Mouse (Mus musculus) hindbrain, postnatal 0 days (tissue): ENCODE results near the gene Olfr164. TPM values are rescaled to one million over a fixed set of nuclear protein-coding genes. Genes with fewer than 3 reads are reported as not detected.

ENCODE experiments used
- ATAC-seq: fragments of 200-750 bp; cut with Nextera tagmentation; 2 replicates; pipeline ENCODE4 v1.8.0; 2017; ENCODE audit warnings: mild to moderate bottlenecking, moderate TSS enrichment, moderate library complexity
- DNase-seq: peaks from one replicate; pipeline ENCODE4 v3.0.0-alpha.2; 2015; ENCODE audit warnings: low spot score
- H3K27ac ChIP-seq: fragments of 300-500 bp; sonication (generic); 2 replicates; pipeline ENCODE4 v1.5.1; 2014; ENCODE audit warnings: mild to moderate bottlenecking
- H3K27me3 ChIP-seq: fragments of 300-500 bp; sonication (generic); 2 replicates; pipeline ENCODE4 v1.6.1; 2014; ENCODE audit warnings: low read length, mixed read lengths; ENCODE audit not compliant: insufficient read depth
- H3K36me3 ChIP-seq: fragments of 300-500 bp; sonication (generic); 2 replicates; pipeline ENCODE4 v1.6.1; 2014; ENCODE audit warnings: low read length, mixed read lengths; ENCODE audit not compliant: insufficient read depth
- H3K4me1 ChIP-seq: fragments of 300-500 bp; sonication (generic); 2 replicates; pipeline ENCODE4 v1.6.1; 2014; ENCODE audit warnings: antibody characterized with exemption, low read length, mixed read lengths; ENCODE audit not compliant: insufficient read depth
- H3K4me2 ChIP-seq: fragments of 300-500 bp; sonication (generic); 2 replicates; pipeline ENCODE4 v1.6.1; 2014; ENCODE audit warnings: low read depth, mild to moderate bottlenecking, low read length, moderate library complexity, mixed read lengths
- H3K4me3 ChIP-seq: fragments of 300-500 bp; sonication (generic); 2 replicates; pipeline ENCODE4 v1.5.1; 2014; ENCODE audit warnings: low read length
- H3K9ac ChIP-seq: fragments of 300-500 bp; sonication (generic); replicated peaks from 2 replicates; pipeline ENCODE4 v1.6.1; 2014; ENCODE audit warnings: mild to moderate bottlenecking, low read length, moderate library complexity, mixed read lengths
- H3K9me3 ChIP-seq: fragments of 300-500 bp; sonication (generic); 2 replicates; pipeline ENCODE4 v1.6.1; 2016; ENCODE audit warnings: low read length, mixed read lengths
- CTCF ChIP-seq: IDR thresholded peaks from 2 replicates; pipeline ENCODE4 v1.5.1; 2016; ENCODE audit warnings: antibody characterized with exemption, control low read depth, low read depth
- WGBS: fragments of 180-500 bp; shearing (Covaris S2); extraction: QIAGEN DNeasy Blood & Tissue Kit; methylation state at CpG from one replicate; pipeline ENCODE4 v1.1.7; 2014; 5-methylcytosine and 5-hydroxymethylcytosine counted together
- microRNA-seq, 2 experiments: library from miRNA; unstranded; fragments of <30 nt; microRNA quantifications; one replicate each; pipeline ENCODE4; 2016
- polyA plus RNA-seq: library from polyadenylated mRNA; unstranded; fragments of >200 nt; fragmentation: Nextera tagmentation; extraction: Ambion mirVana; gene quantifications from 2 replicates; pipeline ENCODE4 v1.2.1, GENCODE M21; 2015
- total RNA-seq: library from RNA; depleted of rRNA; stranded (reverse); fragments of >200 nt; gene quantifications from 2 replicates; pipeline ENCODE4 v1.2.3, GENCODE M21; 2014; rRNA removed

Olfr164 gene
- total and polyA plus RNA-seq, 2 experiments from 2014 or later: not detected

DNA sequence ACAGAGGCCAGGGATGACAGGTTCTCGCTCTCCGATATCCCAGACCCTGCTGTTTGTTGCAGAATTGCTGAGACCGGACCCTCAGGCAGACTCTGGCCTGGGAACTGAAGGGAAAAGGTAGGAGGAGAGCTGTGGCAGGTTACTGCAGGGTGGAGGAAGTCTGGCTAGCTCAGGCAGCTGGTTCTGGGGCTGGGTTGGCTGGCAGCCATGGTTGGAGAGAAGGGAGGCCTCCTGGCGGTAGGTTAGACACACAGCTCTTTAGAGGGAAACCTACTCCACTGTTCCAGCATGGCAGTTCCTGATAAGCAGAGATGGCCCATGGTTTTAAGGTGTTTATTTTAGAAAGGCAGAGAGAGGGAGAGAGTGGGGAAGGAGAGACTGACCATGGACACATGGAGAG lies 77.1 kb downstream of the Olfr164 start:
- 94% methylated on average over 4 of the region's 4 CpGs for WGBS
- H3K4me3 ChIP-seq: no peak overlapping the region
- no peak overlapping the region for H3K27ac ChIP-seq
- no peaks in the 10 kb centered on the region for H3K9me3 ChIP-seq
- TF ChIP-seq CTCF: no peak
- no peak overlapping the region for H3K9ac ChIP-seq
- H3K4me1 ChIP-seq: no peaks in the 10 kb centered on the region
- H3K36me3 ChIP-seq: no peaks in the 10 kb centered on the region
- ATAC-seq (no peak), DNase-seq (no peak)
- no peaks in the 10 kb centered on the region for H3K27me3 ChIP-seq
- H3K4me2 ChIP-seq: no peak overlapping the region

Small RNA genes lying within 50 kb of the gene (microRNA-seq; reads per million reads assigned to microRNA genes)
- 0 reads per million in 2 experiments for gene Gm23612

Other genes with a start within 250 kb of the Olfr164 start
- gene Olfr165, start 109.1 kb upstream of the Olfr164 start, total RNA-seq: not detected in 2 replicates
- gene Olfr165, start 109.1 kb upstream of the Olfr164 start, polyA plus RNA-seq: not detected in 2 replicates
- 0.21 TPM in 1 of 2 replicates, not detected in the other for gene Olfr166, start 169.6 kb upstream of the Olfr164 start, total RNA-seq
- not detected in 2 replicates for gene Olfr166, start 169.6 kb upstream of the Olfr164 start, polyA plus RNA-seq
- gene Olfr167, start 208.2 kb upstream of the Olfr164 start, total RNA-seq: not detected in 2 replicates
- not detected in 2 replicates for gene Olfr167, start 208.2 kb upstream of the Olfr164 start, polyA plus RNA-seq
- not detected in 2 replicates for gene Olfr168, start 221.5 kb upstream of the Olfr164 start, total RNA-seq
- gene Olfr168, start 221.5 kb upstream of the Olfr164 start, polyA plus RNA-seq: not detected in 2 replicates